Mouse (Mus musculus): ENCODE measurements around the gene Ugcg. TPM values are rescaled to one million over a fixed set of nuclear protein-coding genes. Genes with fewer than 3 reads are reported as not detected.

The Ugcg gene
- total RNA-seq, 2 experiments from 2014 or later: 18.3 to 18.6 TPM

GRCm38 (mm10) chr4:59187289-59187688 lies 1.8 kb upstream of the Ugcg start:
- peak; percentile 22 to 59 for DNase-seq
- intact Hi-C loops (cut with DNase I): no loop called here

- intact Hi-C loops (cut with DNase I): loop anchor here (2.0 kb wide), 3 partner anchors 92 to 360 kb away; partner anchors contain the start of gene Ptbp3
- DNase-seq: no peak
Measured at GRCm38 (mm10) chr4:59188474-59188801, 619 bp upstream of the Ugcg start.

GRCm38 (mm10) chr4:59189546-59190237 lies 635 bp downstream of the Ugcg start:
- peak in 1 of 2 experiments; percentile 21 for DNase-seq
- intact Hi-C loops (cut with DNase I): loop anchor here (2.0 kb wide), 3 partner anchors 93 to 359 kb away; partner anchors contain the start of gene Ptbp3

GRCm38 (mm10) chr4:59190650-59191424 lies 1.8 kb downstream of the Ugcg start:
- no peak for DNase-seq
- intact Hi-C loops (cut with DNase I): no loop called here

- intact Hi-C loops (cut with DNase I): loop anchor here (2.0 kb wide), 1 partner anchor 22 kb away; no protein-coding TSS in a partner anchor
- no peak for DNase-seq
Measured at GRCm38 (mm10) chr4:59194731-59195496, 5.9 kb downstream of the Ugcg start.

- DNase-seq: no peak
- intact Hi-C loops (cut with DNase I): no loop called here
Measured at GRCm38 (mm10) chr4:59196346-59197077, 7.5 kb downstream of the Ugcg start.

GRCm38 (mm10) chr4:59197078-59197424 lies 8.0 kb downstream of the Ugcg start:
- DNase-seq: no peak
- intact Hi-C loops (cut with DNase I): no loop called here

GRCm38 (mm10) chr4:59197462-59197861 lies 8.4 kb downstream of the Ugcg start:
- DNase-seq: no peak
- intact Hi-C loops (cut with DNase I): no loop called here

- intact Hi-C loops (cut with DNase I): no loop called here
- peak; percentile 53 to 64 for DNase-seq
Measured at GRCm38 (mm10) chr4:59199341-59199740, 10.3 kb downstream of the Ugcg start.

- intact Hi-C loops (cut with DNase I): no loop called here
- no peak for DNase-seq
Measured at GRCm38 (mm10) chr4:59199805-59200204, 10.7 kb downstream of the Ugcg start.

- intact Hi-C loops (cut with DNase I): no loop called here
- DNase-seq: no peak
Measured at GRCm38 (mm10) chr4:59200636-59201035, 11.6 kb downstream of the Ugcg start.

- no peak for DNase-seq
Measured at GRCm38 (mm10) chr4:59204616-59205015, 15.6 kb downstream of the Ugcg start.

GRCm38 (mm10) chr4:59205758-59206340 lies 16.8 kb downstream of the Ugcg start:
- no peak for DNase-seq
- intact Hi-C loops (cut with DNase I): loop anchor here (5.0 kb wide), 1 partner anchor 56 kb away; no protein-coding TSS in a partner anchor

More at GRCm38 (mm10) chr4:59204616-59205015, 15.6 kb downstream of the Ugcg start:
- intact Hi-C loops (cut with DNase I): loop anchor here (5.0 kb wide), 1 partner anchor 58 kb away; no protein-coding TSS in a partner anchor

GRCm38 (mm10) chr4:59206600-59206999 lies 17.5 kb downstream of the Ugcg start:
- intact Hi-C loops (cut with DNase I): loop anchor here (5.0 kb wide), 1 partner anchor 56 kb away; no protein-coding TSS in a partner anchor
- no peak for DNase-seq

GRCm38 (mm10) chr4:59208607-59209006 lies 19.6 kb downstream of the Ugcg start:
- intact Hi-C loops (cut with DNase I): loop anchor here (5.0 kb wide), 1 partner anchor 54 kb away; no protein-coding TSS in a partner anchor
- no peak for DNase-seq

- intact Hi-C loops (cut with DNase I): no loop called here
- no peak for DNase-seq
Measured at GRCm38 (mm10) chr4:59211181-59211580, 22.1 kb downstream of the Ugcg start.

GRCm38 (mm10) chr4:59213833-59214232 lies 24.8 kb downstream of the Ugcg start:
- intact Hi-C loops (cut with DNase I): no loop called here
- no peak for DNase-seq

- intact Hi-C loops (cut with DNase I): no loop called here
- DNase-seq: no peak
Measured at GRCm38 (mm10) chr4:59214695-59215094, 25.6 kb downstream of the Ugcg start.

GRCm38 (mm10) chr4:59215585-59215984 lies 26.5 kb downstream of the Ugcg start:
- intact Hi-C loops (cut with DNase I): no loop called here
- no peak for DNase-seq

GRCm38 (mm10) chr4:59217101-59217500 lies 28.0 kb downstream of the Ugcg start:
- intact Hi-C loops (cut with DNase I): loop anchor here (2.0 kb wide), 1 partner anchor 22 kb away; no protein-coding TSS in a partner anchor
- DNase-seq: no peak

Data from heart, postnatal 14 days (tissue).